Mouse (Mus musculus) hindbrain, embryonic 11.5 days (tissue): ENCODE measurements around the gene Ethe1. TPM values are rescaled to one million over a fixed set of nuclear protein-coding genes. Genes with fewer than 3 reads are reported as not detected.

ENCODE experiments used
- ATAC-seq: fragments of 200-750 bp; cut with Nextera tagmentation; 2 replicates; pipeline ENCODE4 v1.8.0; 2017; ENCODE audit warnings: mild to moderate bottlenecking, moderate TSS enrichment, moderate library complexity; ENCODE audit not compliant: low FRiP score
- DNase-seq: peaks from one replicate; pipeline ENCODE4 v3.0.0-alpha.2; 2015; ENCODE audit warnings: low spot score
- H3K27ac ChIP-seq: fragments of 300-500 bp; sonication (generic); 2 replicates; pipeline ENCODE4 v1.5.1; 2014; ENCODE audit warnings: mild to moderate bottlenecking, low read depth, low read length
- H3K27me3 ChIP-seq: fragments of 300-500 bp; sonication (generic); 2 replicates; pipeline ENCODE4 v1.6.1; 2014; ENCODE audit warnings: mild to moderate bottlenecking, low read length, moderate library complexity, mixed read lengths; ENCODE audit not compliant: control insufficient read depth, insufficient read depth
- H3K36me3 ChIP-seq: fragments of 300-500 bp; sonication (generic); 2 replicates; pipeline ENCODE4 v1.6.1; 2014; ENCODE audit warnings: mild to moderate bottlenecking, low read length, moderate library complexity, mixed read lengths; ENCODE audit not compliant: control insufficient read depth, insufficient read depth
- H3K4me1 ChIP-seq: fragments of 300-500 bp; sonication (generic); replicated peaks from 2 replicates; pipeline ENCODE4 v1.6.1; 2014; ENCODE audit warnings: low read length, mixed read lengths; ENCODE audit not compliant: control insufficient read depth, insufficient read depth
- H3K4me2 ChIP-seq: fragments of 300-500 bp; sonication (generic); replicated peaks from 2 replicates; pipeline ENCODE4 v1.6.1; 2014; ENCODE audit warnings: mild to moderate bottlenecking, low read depth, low read length
- H3K4me3 ChIP-seq: fragments of 300-500 bp; sonication (generic); 2 replicates; pipeline ENCODE4 v1.5.1; 2014; ENCODE audit warnings: low read depth, low read length
- H3K9ac ChIP-seq: fragments of 300-500 bp; sonication (generic); 2 replicates; pipeline ENCODE4 v1.6.1; 2014; ENCODE audit warnings: low read depth, low read length
- H3K9me3 ChIP-seq: fragments of 300-500 bp; sonication (generic); 2 replicates; pipeline ENCODE4 v1.6.1; 2016; ENCODE audit warnings: low read length; ENCODE audit not compliant: control insufficient read depth
- WGBS: fragments of 180-500 bp; shearing (Covaris S2); extraction: QIAGEN DNeasy Blood & Tissue Kit; methylation state at CpG from one replicate; pipeline ENCODE4 v1.1.7; 2014; 5-methylcytosine and 5-hydroxymethylcytosine counted together
- polyA plus RNA-seq: library from polyadenylated mRNA; unstranded; fragments of >200 nt; fragmentation: Nextera tagmentation; extraction: Ambion mirVana; gene quantifications from 2 replicates; pipeline ENCODE4 v1.2.1, GENCODE M21; 2014

The Ethe1 gene
- polyA plus RNA-seq, 1 experiment from 2014 or later, result 19.8 TPM

DNA sequence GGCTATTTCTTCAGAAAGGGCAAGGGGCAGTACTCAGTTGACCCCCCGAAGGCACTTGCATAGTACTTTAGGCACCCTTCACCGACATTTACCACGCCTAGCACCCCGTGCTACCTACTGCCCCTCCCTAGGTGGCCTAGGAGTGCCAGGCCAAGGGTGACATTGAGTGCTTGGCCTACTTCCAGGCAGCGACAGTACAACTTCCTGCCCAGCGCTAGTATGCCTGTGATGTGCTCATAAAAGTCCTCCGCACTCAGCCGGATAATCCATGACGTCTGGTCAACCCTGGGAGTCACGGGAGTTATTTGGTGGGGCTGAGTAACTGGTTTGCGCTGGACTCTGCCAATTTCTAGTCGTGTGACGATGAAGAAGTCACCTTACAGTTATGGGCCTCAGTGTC is 993 bp downstream of the Ethe1 start:
- WGBS, result 91% methylated on average over 13 of the region's 13 CpGs
- Histone ChIP-seq H3K9me3 (no peaks in the 10 kb centered on the region), H3K9ac (no peak overlapping the region), H3K4me3 (no peak overlapping the region), H3K36me3 (no peaks in the 10 kb centered on the region), H3K27me3 (peaks cover 26% of the 10 kb centered on the region), H3K4me1 (no peaks in the 10 kb centered on the region), H3K4me2 (no peak overlapping the region), H3K27ac (no peak overlapping the region)
- DNase-seq (no peak), ATAC-seq (no peak)

DNA sequence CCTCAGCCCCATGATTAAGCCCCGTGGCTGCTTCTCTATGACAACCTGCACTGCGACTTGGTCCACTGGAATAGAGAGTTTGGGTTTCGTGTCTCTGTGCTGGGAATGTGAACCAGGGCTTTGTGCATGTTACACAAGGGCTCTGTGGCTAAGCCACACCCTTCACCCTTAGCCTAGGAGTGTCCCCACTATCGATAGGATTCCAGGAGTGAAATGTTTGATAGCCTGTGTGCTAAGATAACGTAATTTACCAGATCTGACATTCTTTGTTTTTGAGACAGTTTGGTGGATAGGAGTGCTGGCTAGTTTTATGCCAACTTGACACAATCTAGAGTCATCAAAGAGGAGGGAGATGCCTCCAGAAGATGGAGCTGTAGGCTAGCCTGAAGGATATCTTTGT is 4.4 kb downstream of the Ethe1 start:
- H3K4me1 ChIP-seq, result 0 out of 2 replicates have a peak, but pooled peaks cover 3% of the 10 kb centered on the region
- no peak overlapping the region for H3K4me3 ChIP-seq
- no peak overlapping the region for H3K9ac ChIP-seq
- WGBS, result 79% methylated on average over 5 of the region's 5 CpGs
- H3K27ac ChIP-seq, result no peak overlapping the region
- no peaks in the 10 kb centered on the region for H3K36me3 ChIP-seq
- DNase-seq (no peak), ATAC-seq (no peak)
- peaks cover 7% of the 10 kb centered on the region; the same call in 1 of the 2 replicates for H3K27me3 ChIP-seq
- H3K4me2 ChIP-seq, result no peak overlapping the region
- H3K9me3 ChIP-seq, result no peaks in the 10 kb centered on the region

DNA sequence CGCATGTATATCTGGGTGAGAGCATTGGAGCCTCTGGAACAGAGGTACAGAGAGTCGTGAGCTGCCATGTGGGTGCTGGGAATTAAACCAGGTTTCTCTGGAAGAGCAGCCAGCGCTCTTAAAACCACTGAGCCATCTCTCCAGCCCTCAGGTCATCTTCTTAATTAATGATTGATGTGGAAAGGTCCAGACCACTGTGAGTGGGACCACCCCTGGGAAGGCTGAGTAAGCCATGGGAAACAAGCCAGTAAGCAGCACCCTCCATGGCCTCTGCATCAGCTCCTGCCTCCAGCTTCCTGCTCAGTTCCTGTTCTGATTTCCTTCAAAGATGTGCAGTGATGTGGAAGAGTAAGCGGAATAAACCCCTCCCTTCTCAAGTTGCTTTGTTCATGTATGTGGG is 4.8 kb downstream of the Ethe1 start:
- Histone ChIP-seq H3K27me3 (peaks cover 4% of the 10 kb centered on the region; the same call in 1 of the 2 replicates), H3K36me3 (no peaks in the 10 kb centered on the region), H3K4me1 (0 out of 2 replicates have a peak, but pooled peaks cover 3% of the 10 kb centered on the region), H3K4me2 (no peak overlapping the region), H3K9ac (no peak overlapping the region), H3K4me3 (no peak overlapping the region), H3K27ac (no peak overlapping the region), H3K9me3 (no peaks in the 10 kb centered on the region)
- DNase-seq (no peak), ATAC-seq (no peak)
- 74% methylated on average over 4 of the region's 4 CpGs for WGBS

DNA sequence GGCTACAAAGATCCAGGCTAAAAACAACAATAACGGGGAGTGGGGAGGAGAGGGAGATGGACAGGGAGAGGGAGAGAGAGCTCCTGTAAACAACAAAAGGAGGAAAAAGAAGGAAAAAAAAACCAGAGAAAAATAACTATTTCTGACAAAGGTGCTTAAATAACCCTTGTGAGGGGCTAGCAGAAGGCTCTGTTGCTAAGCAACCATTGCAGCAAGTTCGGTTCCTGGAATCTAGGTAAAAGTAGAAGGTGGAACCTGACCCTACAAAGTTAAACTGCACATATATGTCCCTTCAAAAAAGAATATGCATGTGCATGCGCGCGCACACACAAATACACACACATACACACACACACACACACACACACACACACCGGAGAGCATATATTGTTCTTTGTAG is 5.4 kb downstream of the Ethe1 start:
- no peak overlapping the region for H3K9ac ChIP-seq
- no peaks in the 10 kb centered on the region for H3K9me3 ChIP-seq
- H3K4me1 ChIP-seq, result 0 out of 2 replicates have a peak, but pooled peaks cover 3% of the 10 kb centered on the region
- H3K27ac ChIP-seq, result no peak overlapping the region
- no peak overlapping the region for H3K4me3 ChIP-seq
- ATAC-seq (no peak), DNase-seq (no peak)
- WGBS, result 83% methylated on average over 6 of the region's 6 CpGs
- no peaks in the 10 kb centered on the region for H3K36me3 ChIP-seq
- H3K4me2 ChIP-seq, result no peak overlapping the region
- H3K27me3 ChIP-seq, result peaks cover 4% of the 10 kb centered on the region; the same call in 1 of the 2 replicates

DNA sequence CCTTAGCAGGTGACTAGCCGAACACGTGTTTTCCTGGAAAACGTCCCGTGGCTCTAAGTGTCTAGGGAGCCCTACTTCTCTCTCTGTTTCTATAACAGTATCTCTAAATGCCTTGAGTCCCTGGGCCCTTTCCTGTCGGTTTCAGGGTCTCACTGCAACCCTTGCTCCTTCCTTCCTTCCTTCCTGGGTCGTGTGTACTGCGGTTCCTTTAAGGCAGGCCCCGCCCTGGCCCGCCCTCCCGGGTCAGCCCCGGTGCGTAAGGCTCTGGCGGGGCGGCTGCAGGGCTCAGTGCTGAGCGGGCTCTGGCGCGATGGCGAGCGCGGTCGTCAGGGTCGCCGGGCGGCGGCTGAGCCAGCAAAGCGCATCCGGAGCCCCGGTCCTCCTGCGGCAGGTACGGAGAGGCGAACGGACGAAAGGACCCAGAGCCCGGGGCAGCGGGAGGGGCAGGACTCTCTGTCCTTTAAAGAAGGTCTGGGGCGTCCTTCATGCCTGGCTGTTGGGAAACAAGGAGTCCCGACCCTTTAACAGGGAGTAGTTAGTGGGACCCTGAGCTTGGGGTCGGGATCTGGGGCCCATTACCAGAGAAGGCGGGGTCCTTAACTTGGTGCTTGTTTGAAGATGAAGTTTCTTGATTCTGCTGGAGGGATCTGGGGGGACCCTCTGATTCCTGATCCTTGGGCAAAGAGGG is 6.4 kb downstream of the Ethe1 start:
- Histone ChIP-seq H3K4me2 (peak overlapping the region; percentile 59), H3K36me3 (no peaks in the 10 kb centered on the region), H3K4me1 (0 out of 2 replicates have a peak, but pooled peaks cover 3% of the 10 kb centered on the region), H3K9ac (peak overlapping the region; percentile 68), H3K27ac (no peak overlapping the region), H3K27me3 (peaks cover 4% of the 10 kb centered on the region; the same call in 1 of the 2 replicates), H3K4me3 (peak overlapping the region; percentile 48), H3K9me3 (no peaks in the 10 kb centered on the region)
- ATAC-seq (peak; percentile 94), DNase-seq (peak; percentile 83)
- WGBS, result 5% methylated on average over 28 of the region's 39 CpGs

DNA sequence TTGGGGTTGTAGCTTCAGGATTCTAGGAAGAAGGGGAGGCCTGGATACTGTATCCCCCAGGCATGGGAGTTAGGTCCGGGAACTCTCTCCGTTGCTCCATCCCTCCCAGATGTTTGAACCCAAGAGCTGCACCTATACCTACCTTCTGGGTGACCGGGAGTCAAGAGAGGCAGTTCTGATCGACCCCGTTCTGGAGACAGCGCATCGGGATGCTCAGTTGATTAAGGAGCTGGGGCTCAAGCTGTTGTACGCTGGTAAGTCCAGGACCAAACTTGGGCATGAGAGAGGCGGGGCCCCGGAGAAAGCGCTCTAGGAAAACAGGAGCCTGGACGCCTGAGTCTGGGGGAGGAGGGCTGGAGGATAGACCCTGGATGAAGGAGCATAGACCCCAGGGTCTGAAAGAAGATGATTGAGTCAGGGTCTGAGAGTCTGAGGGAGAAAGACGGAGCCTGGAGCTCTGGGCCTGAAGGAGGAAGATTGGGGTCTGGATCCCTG is 7.0 kb downstream of the Ethe1 start:
- H3K27me3 ChIP-seq, result peaks cover 4% of the 10 kb centered on the region; the same call in 1 of the 2 replicates
- 2% methylated on average over 13 of the region's 13 CpGs for WGBS
- no peaks in the 10 kb centered on the region for H3K36me3 ChIP-seq
- 0 out of 2 replicates have a peak, but pooled peaks cover 3% of the 10 kb centered on the region for H3K4me1 ChIP-seq
- H3K4me3 ChIP-seq, result peak overlapping the region; percentile 48
- DNase-seq (peak; percentile 39), ATAC-seq (peak; percentile 14; the same call in 1 of the 2 replicates)
- no peaks in the 10 kb centered on the region for H3K9me3 ChIP-seq
- no peak overlapping the region for H3K27ac ChIP-seq
- H3K9ac ChIP-seq, result peak overlapping the region; percentile 68; the same call in 1 of the 2 replicates
- H3K4me2 ChIP-seq, result peak overlapping the region; percentile 59

DNA sequence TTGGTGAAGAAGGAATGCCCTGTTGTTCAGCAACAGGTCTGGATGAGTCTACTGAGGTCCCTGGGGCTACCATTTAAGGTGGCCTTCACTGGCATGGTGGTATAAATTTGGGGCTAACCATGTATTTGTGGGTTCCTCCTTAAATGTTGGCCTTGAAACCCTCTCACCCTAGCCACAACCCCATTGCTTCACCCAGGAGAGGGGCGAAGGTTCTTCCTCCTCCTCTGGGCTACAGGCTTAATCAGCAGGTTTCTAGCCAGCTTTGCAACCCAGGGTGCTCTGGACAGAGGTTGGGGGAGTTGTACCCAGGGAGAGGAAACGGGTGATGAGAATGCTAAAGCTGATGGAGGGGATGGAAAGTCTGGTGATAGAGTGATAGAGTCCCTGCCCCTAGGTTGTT is 8.1 kb downstream of the Ethe1 start:
- H3K4me2 ChIP-seq, result no peak overlapping the region
- H3K27ac ChIP-seq, result no peak overlapping the region
- WGBS, result 84% methylated on average over 2 of the region's 2 CpGs
- H3K27me3 ChIP-seq, result peaks cover 4% of the 10 kb centered on the region; the same call in 1 of the 2 replicates
- no peaks in the 10 kb centered on the region for H3K36me3 ChIP-seq
- DNase-seq, result no peak
- H3K4me3 ChIP-seq, result no peak overlapping the region
- ATAC-seq, result no peak
- H3K9ac ChIP-seq, result no peak overlapping the region
- no peaks in the 10 kb centered on the region for H3K9me3 ChIP-seq
- H3K4me1 ChIP-seq, result 0 out of 2 replicates have a peak, but pooled peaks cover 3% of the 10 kb centered on the region

DNA sequence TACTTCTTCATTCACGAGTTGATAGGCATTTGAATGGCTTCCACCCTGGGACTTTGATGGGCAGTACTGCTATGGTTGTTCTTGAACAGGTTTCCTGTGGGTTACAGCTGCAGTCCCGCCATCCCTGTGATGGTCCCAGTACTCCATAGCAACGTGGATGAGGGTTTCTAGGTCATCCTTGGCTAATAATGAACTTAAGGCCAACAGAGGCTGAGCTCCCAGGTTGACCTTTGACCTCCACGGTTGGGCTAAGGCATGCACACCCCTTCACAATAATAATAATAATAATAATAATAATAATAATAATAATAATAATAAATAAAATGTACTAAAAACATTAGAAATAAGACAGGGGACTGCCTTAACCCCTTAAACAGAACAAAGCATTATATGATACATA is 10.8 kb downstream of the Ethe1 start:
- Histone ChIP-seq H3K4me3 (no peak overlapping the region), H3K36me3 (no peaks in the 10 kb centered on the region), H3K4me2 (no peak overlapping the region), H3K4me1 (0 out of 2 replicates have a peak, but pooled peaks cover 3% of the 10 kb centered on the region), H3K27ac (no peak overlapping the region), H3K27me3 (peaks cover 4% of the 10 kb centered on the region; the same call in 1 of the 2 replicates), H3K9ac (no peak overlapping the region), H3K9me3 (no peaks in the 10 kb centered on the region)
- DNase-seq, result no peak
- 76% methylated on average over 4 of the region's 4 CpGs for WGBS
- no peak for ATAC-seq
